Mouse (Mus musculus) neural tube, embryonic 15.5 days (tissue): ENCODE data around the gene Trim46. TPM values are rescaled to one million over a fixed set of nuclear protein-coding genes. Genes with fewer than 3 reads are reported as not detected.

Source experiments
- ATAC-seq: fragments of 200-750 bp; cut with Nextera tagmentation; 2 replicates; pipeline ENCODE4 v1.8.0; 2017; ENCODE audit warnings: mild to moderate bottlenecking, moderate TSS enrichment, moderate library complexity; ENCODE audit not compliant: low FRiP score
- H3K27ac ChIP-seq: fragments of 300-500 bp; sonication (generic); replicated peaks from 2 replicates; pipeline ENCODE4 v1.5.1; 2015; ENCODE audit warnings: mild to moderate bottlenecking, inconsistent platforms
- H3K27me3 ChIP-seq: fragments of 300-500 bp; sonication (generic); replicated peaks from 2 replicates; pipeline ENCODE4 v1.6.1; 2015; ENCODE audit warnings: inconsistent platforms
- H3K36me3 ChIP-seq: fragments of 300-500 bp; sonication (generic); 2 replicates; pipeline ENCODE4 v1.6.1; 2015; ENCODE audit warnings: inconsistent platforms
- H3K4me1 ChIP-seq: fragments of 300-500 bp; sonication (generic); 2 replicates; pipeline ENCODE4 v1.6.1; 2015; ENCODE audit warnings: inconsistent platforms
- H3K4me2 ChIP-seq: fragments of 300-500 bp; sonication (generic); 2 replicates; pipeline ENCODE4 v1.6.1; 2015; ENCODE audit warnings: inconsistent platforms, mild to moderate bottlenecking, moderate library complexity
- H3K4me3 ChIP-seq: fragments of 300-500 bp; sonication (generic); replicated peaks from 2 replicates; pipeline ENCODE4 v1.5.1; 2015; ENCODE audit warnings: mild to moderate bottlenecking, inconsistent platforms
- H3K9ac ChIP-seq: fragments of 300-500 bp; sonication (generic); replicated peaks from 2 replicates; pipeline ENCODE4 v1.6.1; 2015; ENCODE audit warnings: mild to moderate bottlenecking, inconsistent platforms
- H3K9me3 ChIP-seq: fragments of 300-500 bp; sonication (generic); replicated peaks from 2 replicates; pipeline ENCODE4 v1.6.1; 2016; ENCODE audit warnings: inconsistent platforms
- WGBS: fragments of 180-500 bp; shearing (Covaris S2); methylation state at CpG from one replicate; pipeline ENCODE4 v1.1.7; 2015; ENCODE audit warnings: mixed read lengths; 5-methylcytosine and 5-hydroxymethylcytosine counted together
- microRNA counts: library from miRNA; unstranded; fragments of <30 nt; microRNA quantifications from one replicate; lab custom pipeline; 2016
- microRNA-seq: library from miRNA; unstranded; fragments of <30 nt; microRNA quantifications from one replicate; pipeline ENCODE4, GENCODE M21; 2017
- polyA plus RNA-seq: library from polyadenylated mRNA; unstranded; fragments of >200 nt; fragmentation: Nextera tagmentation; extraction: Ambion mirVana; gene quantifications from 2 replicates; pipeline ENCODE4 v1.2.1, GENCODE M21; 2015

Gene Trim46
- polyA plus RNA-seq, 1 experiment from 2014 or later: 76.6 TPM

DNA sequence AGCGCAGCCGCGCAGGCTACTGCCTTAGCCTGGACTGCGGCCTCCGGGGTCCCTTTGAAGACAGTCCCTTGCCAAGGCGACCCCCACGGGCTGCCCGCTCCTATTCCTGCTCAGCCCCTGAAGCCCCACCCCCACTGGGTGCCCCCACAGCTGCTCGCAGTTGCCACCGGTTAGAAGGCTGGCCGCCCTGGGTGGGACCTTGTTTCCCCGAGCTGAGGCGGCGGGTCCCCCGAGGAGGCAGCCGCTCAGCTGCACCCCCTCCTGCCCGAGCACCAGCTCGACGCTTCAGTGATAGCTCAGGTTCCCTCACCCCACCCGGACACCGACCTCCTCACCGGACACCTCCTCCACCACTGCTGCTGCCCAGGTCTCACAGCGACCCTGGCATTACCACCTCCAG, 58.9 kb downstream of the Trim46 start:
- Histone ChIP-seq H3K27ac (no peak overlapping the region), H3K4me3 (no peak overlapping the region), H3K4me2 (no peak overlapping the region), H3K27me3 (no peaks in the 10 kb centered on the region), H3K9me3 (no peaks in the 10 kb centered on the region), H3K9ac (no peak overlapping the region), H3K36me3 (peaks cover 22% of the 10 kb centered on the region), H3K4me1 (peaks cover 30% of the 10 kb centered on the region)
- no peak for ATAC-seq
- WGBS: 50% methylated on average over 23 of the region's 23 CpGs

MicroRNAs within 50 kb of the gene (microRNA counts, 519-probe panel; counts per million panel counts)
- microRNA mmu-miR-92b (lab: Ali Mortazavi, UCI): 2,374 counts per million, percentile 54 among the panel's probes with 10 or more counts

Small RNA genes lying within 50 kb of the gene (microRNA-seq; reads per million reads assigned to microRNA genes)
- 2,052 reads per million, percentile 85 among the genes with 10 or more reads in this experiment for gene Mir92b

Other genes with a start within 250 kb of the Trim46 start
- 93.2 and 114 TPM in 2 replicates for gene Rusc1, start 153.0 kb downstream of the Trim46 start, polyA plus RNA-seq
- not detected in 2 replicates for gene Gm43738, start 145.2 kb downstream of the Trim46 start, polyA plus RNA-seq
- 437 and 499 TPM in 2 replicates for gene Fdps, start 144.3 kb downstream of the Trim46 start, polyA plus RNA-seq
- gene Pklr, start 110.2 kb downstream of the Trim46 start, polyA plus RNA-seq: 0.06 and 1.4 TPM in 2 replicates
- 44.8 and 59.3 TPM in 2 replicates for gene Hcn3, start 86.1 kb downstream of the Trim46 start, polyA plus RNA-seq
- gene Clk2, start 81.5 kb downstream of the Trim46 start, polyA plus RNA-seq: 20.2 and 22.5 TPM in 2 replicates
- gene Scamp3, start 68.8 kb downstream of the Trim46 start, polyA plus RNA-seq: 163 and 168 TPM in 2 replicates
- gene Fam189b, start 63.2 kb downstream of the Trim46 start, polyA plus RNA-seq: 41.4 and 47.2 TPM in 2 replicates
- 45.5 and 47.9 TPM in 2 replicates for gene Gba, start 43.4 kb downstream of the Trim46 start, polyA plus RNA-seq
- 38.6 and 48.2 TPM in 2 replicates for gene Thbs3, start 31.1 kb downstream of the Trim46 start, polyA plus RNA-seq
- gene Mtx1, start 19.2 kb downstream of the Trim46 start, polyA plus RNA-seq: 159 and 171 TPM in 2 replicates
- gene Muc1, start 17.3 kb downstream of the Trim46 start, polyA plus RNA-seq: 0.56 and 0.79 TPM in 2 replicates
- gene Krtcap2, start 343 bp downstream of the Trim46 start, polyA plus RNA-seq: 221 and 222 TPM in 2 replicates
- 85.0 and 95.8 TPM in 2 replicates for gene Dpm3, start 13.0 kb upstream of the Trim46 start, polyA plus RNA-seq
- 40.9 and 49.3 TPM in 2 replicates for gene Slc50a1, start 24.3 kb upstream of the Trim46 start, polyA plus RNA-seq
- 9.7 and 16.5 TPM in 2 replicates for gene Efna1, start 34.8 kb upstream of the Trim46 start, polyA plus RNA-seq
- gene Efna3, start 76.7 kb upstream of the Trim46 start, polyA plus RNA-seq: 95.8 and 107 TPM in 2 replicates
- gene Efna4, start 91.7 kb upstream of the Trim46 start, polyA plus RNA-seq: 3.0 and 5.9 TPM in 2 replicates
- 69.9 and 71.9 TPM in 2 replicates for gene Adam15, start 103.7 kb upstream of the Trim46 start, polyA plus RNA-seq
- gene Dcst2, start 115.7 kb upstream of the Trim46 start, polyA plus RNA-seq: 0.18 and 0.26 TPM in 2 replicates
- 0.86 and 1.2 TPM in 2 replicates for gene Dcst1, start 118.9 kb upstream of the Trim46 start, polyA plus RNA-seq
- gene Zbtb7b, start 148.5 kb upstream of the Trim46 start, polyA plus RNA-seq: 0.73 and 1.5 TPM in 2 replicates
- gene Lenep, start 156.5 kb upstream of the Trim46 start, polyA plus RNA-seq: 0.18 and 2.1 TPM in 2 replicates
- gene Flad1, start 165.6 kb upstream of the Trim46 start, polyA plus RNA-seq: 32.7 and 33.1 TPM in 2 replicates
- 79.3 and 153 TPM in 2 replicates for gene Cks1b, start 172.1 kb upstream of the Trim46 start, polyA plus RNA-seq
- 22.0 and 35.3 TPM in 2 replicates for gene Shc1, start 172.1 kb upstream of the Trim46 start, polyA plus RNA-seq
- 38.8 and 41.1 TPM in 2 replicates for gene Pygo2, start 183.9 kb upstream of the Trim46 start, polyA plus RNA-seq
- gene Pbxip1, start 190.4 kb upstream of the Trim46 start, polyA plus RNA-seq: 16.1 and 23.2 TPM in 2 replicates
- 123 and 142 TPM in 2 replicates for gene Pmvk, start 208.2 kb upstream of the Trim46 start, polyA plus RNA-seq